Mouse (Mus musculus): Measurements from ENCODE around the gene Sh3d21. TPM values are rescaled to one million over a fixed set of nuclear protein-coding genes. Genes with fewer than 3 reads are reported as not detected.

The Sh3d21 gene
- total and polyA plus RNA-seq, 3 experiments = 0.27 to 0.69 (median 0.53) TPM

- peaks cover 12% of the 10 kb centered on the region for H3K4me1 ChIP-seq (ENCODE audit: insufficient read depth, low read depth, low read length)
- H3K36me3 ChIP-seq (replicated peaks) = no peaks in the 10 kb centered on the region
- no peaks in the 10 kb centered on the region for H3K9me3 ChIP-seq (replicated peaks)
- TF ChIP-seq TAL1 (conservative IDR thresholded peaks at IDR 0.05; ENCODE audit: low read depth, low read length) = no peak
- TF ChIP-seq POLR2AphosphoS5 (IDR thresholded peaks at IDR 0.05; ENCODE audit: insufficient replicate concordance, low read depth, low read length) = no peak
- no peak for TF ChIP-seq GATA2 (IDR thresholded peaks at IDR 0.05; ENCODE audit: borderline replicate concordance, low read depth, low read length)
- peaks cover 46% of the 10 kb centered on the region for H3K27me3 ChIP-seq (ENCODE audit: insufficient read depth, low read length)
- no peak for DNase-seq (ENCODE audit: low spot score)
- H3K4me3 ChIP-seq (ENCODE audit: low read depth, low read length) = no peak overlapping the region
- no peak for ATAC-seq (ENCODE audit: extremely low read depth, insufficient number of reproducible peaks, low FRiP score, poor library complexity, severe bottlenecking)
These were observed 16.2 kb downstream of the Sh3d21 start for GRCm38 (mm10) chr4:126146974-126147532.

GRCm38 (mm10) chr4:126145396-126145795 lies 17.9 kb downstream of the Sh3d21 start:
- TF ChIP-seq GATA1 (IDR thresholded peaks at IDR 0.05; ENCODE audit: borderline replicate concordance, low read length) = no peak
- TF ChIP-seq POLR2AphosphoS5 (IDR thresholded peaks at IDR 0.05; ENCODE audit: insufficient replicate concordance, low read depth, low read length) = no peak
- TF ChIP-seq TAL1 (conservative IDR thresholded peaks at IDR 0.05; ENCODE audit: low read depth, low read length) = no peak
- TF ChIP-seq CTCF (IDR thresholded peaks at IDR 0.05; ENCODE audit: low read depth, low read length) = no peak
- TF ChIP-seq GATA2 (IDR thresholded peaks at IDR 0.05; ENCODE audit: borderline replicate concordance, low read depth, low read length) = no peak
- peaks cover 12% of the 10 kb centered on the region for H3K4me1 ChIP-seq (ENCODE audit: insufficient read depth, low read depth, low read length)
- DNase-seq (ENCODE audit: low spot score) = no peak

GRCm38 (mm10) chr4:126141021-126141420 lies 22.3 kb downstream of the Sh3d21 start:
- H3K9me3 ChIP-seq (replicated peaks) = no peaks in the 10 kb centered on the region
- no peak overlapping the region for H3K4me3 ChIP-seq (ENCODE audit: low read depth, low read length)
- no peaks in the 10 kb centered on the region for H3K4me1 ChIP-seq (ENCODE audit: insufficient read depth, low read depth, low read length)
- peaks cover 6% of the 10 kb centered on the region; the same call in 1 of the 2 replicates for H3K27me3 ChIP-seq (ENCODE audit: insufficient read depth, low read length)
- H3K36me3 ChIP-seq (replicated peaks) = peaks cover 52% of the 10 kb centered on the region
- TF ChIP-seq POLR2AphosphoS5 (IDR thresholded peaks at IDR 0.05; ENCODE audit: insufficient replicate concordance, low read depth, low read length) (no peak), GATA1 (IDR thresholded peaks at IDR 0.05; ENCODE audit: borderline replicate concordance, low read length) (no peak), TAL1 (conservative IDR thresholded peaks at IDR 0.05; ENCODE audit: low read depth, low read length) (no peak), CTCF (IDR thresholded peaks at IDR 0.05; ENCODE audit: low read depth, low read length) (no peak), GATA2 (IDR thresholded peaks at IDR 0.05; ENCODE audit: borderline replicate concordance, low read depth, low read length) (no peak)
- DNase-seq (ENCODE audit: low spot score) (no peak), ATAC-seq (ENCODE audit: extremely low read depth, insufficient number of reproducible peaks, low FRiP score, poor library complexity, severe bottlenecking) (no peak)

More at GRCm38 (mm10) chr4:126145396-126145795, 17.9 kb downstream of the Sh3d21 start:
- Histone ChIP-seq H3K4me3 (ENCODE audit: low read depth, low read length) (no peak overlapping the region), H3K36me3 (replicated peaks) (peaks cover 9% of the 10 kb centered on the region), H3K27me3 (ENCODE audit: insufficient read depth, low read length) (peaks cover 34% of the 10 kb centered on the region; the same call in 1 of the 2 replicates), H3K9me3 (replicated peaks) (no peaks in the 10 kb centered on the region)
- ATAC-seq (ENCODE audit: extremely low read depth, insufficient number of reproducible peaks, low FRiP score, poor library complexity, severe bottlenecking) = no peak

- DNase-seq (ENCODE audit: low spot score) (no peak), ATAC-seq (ENCODE audit: extremely low read depth, insufficient number of reproducible peaks, low FRiP score, poor library complexity, severe bottlenecking) (no peak)
- H3K9me3 ChIP-seq (replicated peaks) = no peaks in the 10 kb centered on the region
- H3K4me1 ChIP-seq (ENCODE audit: insufficient read depth, low read depth, low read length) = no peaks in the 10 kb centered on the region
- TF ChIP-seq TAL1 (conservative IDR thresholded peaks at IDR 0.05; ENCODE audit: low read depth, low read length) = no peak
- no peak for TF ChIP-seq GATA1 (IDR thresholded peaks at IDR 0.05; ENCODE audit: borderline replicate concordance, low read length)
- no peak for TF ChIP-seq CTCF (IDR thresholded peaks at IDR 0.05; ENCODE audit: low read depth, low read length)
- TF ChIP-seq GATA2 (IDR thresholded peaks at IDR 0.05; ENCODE audit: borderline replicate concordance, low read depth, low read length) = no peak
- TF ChIP-seq POLR2AphosphoS5 (IDR thresholded peaks at IDR 0.05; ENCODE audit: insufficient replicate concordance, low read depth, low read length) = no peak
- peaks cover 84% of the 10 kb centered on the region for H3K36me3 ChIP-seq (replicated peaks)
- H3K4me3 ChIP-seq (ENCODE audit: low read depth, low read length) = no peak overlapping the region
- H3K27me3 ChIP-seq (ENCODE audit: insufficient read depth, low read length) = no peaks in the 10 kb centered on the region
These were observed 25.5 kb downstream of the Sh3d21 start for GRCm38 (mm10) chr4:126137773-126138172.

- DNase-seq (ENCODE audit: low spot score) (no peak), ATAC-seq (ENCODE audit: extremely low read depth, insufficient number of reproducible peaks, low FRiP score, poor library complexity, severe bottlenecking) (no peak)
- H3K36me3 ChIP-seq (replicated peaks) = peaks cover 97% of the 10 kb centered on the region
- H3K4me1 ChIP-seq (ENCODE audit: insufficient read depth, low read depth, low read length) = peaks cover 12% of the 10 kb centered on the region
- H3K27me3 ChIP-seq (ENCODE audit: insufficient read depth, low read length) = no peaks in the 10 kb centered on the region
- H3K4me3 ChIP-seq (ENCODE audit: low read depth, low read length) = no peak overlapping the region
- H3K9me3 ChIP-seq (replicated peaks) = no peaks in the 10 kb centered on the region
- TF ChIP-seq POLR2AphosphoS5 (IDR thresholded peaks at IDR 0.05; ENCODE audit: insufficient replicate concordance, low read depth, low read length) = no peak
- no peak for TF ChIP-seq GATA2 (IDR thresholded peaks at IDR 0.05; ENCODE audit: borderline replicate concordance, low read depth, low read length)
- no peak for TF ChIP-seq TAL1 (conservative IDR thresholded peaks at IDR 0.05; ENCODE audit: low read depth, low read length)
- TF ChIP-seq CTCF (IDR thresholded peaks at IDR 0.05; ENCODE audit: low read depth, low read length) = no peak
- TF ChIP-seq GATA1 (IDR thresholded peaks at IDR 0.05; ENCODE audit: borderline replicate concordance, low read length) = no peak
These were observed 28.7 kb downstream of the Sh3d21 start for GRCm38 (mm10) chr4:126134639-126135038.

- H3K36me3 ChIP-seq (replicated peaks) = peaks cover 97% of the 10 kb centered on the region
These were observed 29.1 kb downstream of the Sh3d21 start for GRCm38 (mm10) chr4:126134236-126134635.

More at GRCm38 (mm10) chr4:126134236-126134635, 29.1 kb downstream of the Sh3d21 start:
- ATAC-seq (ENCODE audit: extremely low read depth, insufficient number of reproducible peaks, low FRiP score, poor library complexity, severe bottlenecking) (no peak), DNase-seq (ENCODE audit: low spot score) (no peak)
- TF ChIP-seq GATA2 (IDR thresholded peaks at IDR 0.05; ENCODE audit: borderline replicate concordance, low read depth, low read length) = no peak
- no peak for TF ChIP-seq TAL1 (conservative IDR thresholded peaks at IDR 0.05; ENCODE audit: low read depth, low read length)
- no peak for TF ChIP-seq CTCF (IDR thresholded peaks at IDR 0.05; ENCODE audit: low read depth, low read length)
- TF ChIP-seq GATA1 (IDR thresholded peaks at IDR 0.05; ENCODE audit: borderline replicate concordance, low read length) = no peak
- TF ChIP-seq POLR2AphosphoS5 (IDR thresholded peaks at IDR 0.05; ENCODE audit: insufficient replicate concordance, low read depth, low read length) = no peak
- peaks cover 12% of the 10 kb centered on the region for H3K4me1 ChIP-seq (ENCODE audit: insufficient read depth, low read depth, low read length)
- no peaks in the 10 kb centered on the region for H3K9me3 ChIP-seq (replicated peaks)
- H3K4me3 ChIP-seq (ENCODE audit: low read depth, low read length) = no peak overlapping the region
- H3K27me3 ChIP-seq (ENCODE audit: insufficient read depth, low read length) = no peaks in the 10 kb centered on the region
